Comparison of ENCODE assay signal across 15 mouse cellular contexts in the genomic region with DNA sequence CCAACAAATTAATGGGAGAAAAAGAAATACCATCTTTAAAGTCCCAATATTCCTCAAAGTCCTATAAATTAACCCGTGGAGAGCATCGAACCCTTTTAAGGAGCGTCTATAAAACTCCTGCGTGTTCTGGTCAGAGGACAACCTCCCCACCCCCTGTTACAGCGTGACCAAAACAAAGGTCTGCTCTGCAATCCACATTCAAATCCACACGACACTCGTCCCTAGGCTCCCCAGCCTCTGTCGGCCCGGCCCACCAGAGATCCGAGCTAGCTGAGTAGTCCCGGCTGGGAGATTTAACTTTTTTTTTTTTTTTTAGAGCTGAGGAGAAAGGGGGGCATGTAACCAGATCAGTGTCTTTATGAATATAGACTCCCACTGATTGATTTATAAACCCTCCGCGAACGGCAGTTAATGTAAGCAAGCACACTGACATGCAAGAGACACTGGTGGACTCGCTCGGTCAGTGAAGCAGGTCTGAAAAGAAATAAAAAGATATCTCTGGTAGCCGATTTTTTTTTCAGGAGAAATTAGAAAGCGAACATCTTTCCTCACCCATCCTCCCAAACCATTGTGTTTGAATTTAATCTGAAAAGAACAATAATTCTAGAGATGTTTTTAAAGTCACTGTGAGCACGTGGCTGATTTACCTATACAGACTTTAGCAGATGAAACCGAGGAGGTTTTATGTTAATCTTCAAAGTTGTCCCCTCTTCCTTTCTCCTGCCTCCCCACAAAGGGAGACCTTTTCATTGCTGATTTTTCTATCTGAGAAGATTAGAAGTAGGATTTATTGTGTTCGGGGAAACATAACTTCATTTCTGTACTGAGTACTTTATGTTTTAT. TPM values are rescaled to one million over a fixed set of nuclear protein-coding genes. Genes with fewer than 3 reads are reported as not detected.
DNase-seq lines count a peak whose midpoint lies in the region; ATAC-seq and TF ChIP-seq lines count a peak whose summit lies in the region.
"Had no signal": no experiment of that assay in that cellular context is flagged by ENCODE, and none has a peak within 500 bp of the region (broad histone marks: within the 10 kb centered on the region; RNA-seq: fewer than 3 reads in every experiment).

No protein-coding gene starts in this region.

- DNase-seq in heart, postnatal 0 days (ENCODE audit: low spot score), result no peak
- no peak for DNase-seq in heart, adult 8-10 months (ENCODE audit: low spot score)
- DNase-seq in brain, embryonic 14.5 days (ENCODE audit: low read depth), result peak; percentile 55
- no peak for DNase-seq in adrenal gland, adult 8-10 months
- no peak for DNase-seq in gastrocnemius, postnatal 4 days (ENCODE audit: low spot score in 2 of 2)
- DNase-seq: adrenal gland, adult 2 months; lung, postnatal 14 days; thymus, adult 18-20 months had no signal

- no peak overlapping the region for H3K27ac ChIP-seq in heart, postnatal 0 days (ENCODE audit: low read depth)
- no peak overlapping the region for H3K27ac ChIP-seq in ES-Bruce4 (ENCODE audit: insufficient read depth, low read length)
- H3K27ac ChIP-seq in intestine, embryonic 16.5 days (ENCODE audit: low read length), result no peak overlapping the region
- H3K27ac ChIP-seq: hindbrain, embryonic 14.5 days; neural tube, embryonic 15.5 days had no signal

- H3K27me3 ChIP-seq in heart, postnatal 0 days (ENCODE audit: control insufficient read depth, insufficient read depth, low read length), result peaks cover 89% of the 10 kb centered on the region
- peaks cover 41% of the 10 kb centered on the region for H3K27me3 ChIP-seq in ES-Bruce4 (ENCODE audit: control insufficient read depth, insufficient read depth, low read length, poor library complexity, severe bottlenecking)
- H3K27me3 ChIP-seq in intestine, embryonic 16.5 days (replicated peaks; ENCODE audit: control insufficient read depth, insufficient read depth, low read length), result peaks cover 30% of the 10 kb centered on the region
- H3K27me3 ChIP-seq: CH12.LX had no signal

- 0 out of 2 replicates have a peak overlapping the region, but pooled peaks have one; percentile 7 for H3K4me3 ChIP-seq in heart, postnatal 0 days (ENCODE audit: low read depth, low read length)
- H3K4me3 ChIP-seq in ES-Bruce4 (ENCODE audit: low read depth, low read length), result no peak overlapping the region
- H3K4me3 ChIP-seq in intestine, embryonic 16.5 days (ENCODE audit: low read length), result peak overlapping the region; percentile 38
- H3K4me3 ChIP-seq: neural tube, embryonic 15.5 days had no signal

- WGBS in heart, postnatal 0 days, result 14% methylated on average over 21 of the region's 21 CpGs
- WGBS in intestine, embryonic 16.5 days, result 3% methylated on average over 21 of the region's 21 CpGs

- H3K9ac ChIP-seq in heart, postnatal 0 days (replicated peaks; ENCODE audit: low read depth, low read length), result no peak overlapping the region
- no peak overlapping the region for H3K9ac ChIP-seq in ES-Bruce4 (ENCODE audit: low read depth, poor library complexity, severe bottlenecking)
- peak overlapping the region; percentile 47; the same call in 1 of the 2 replicates for H3K9ac ChIP-seq in intestine, embryonic 16.5 days (ENCODE audit: low read depth, low read length)
- H3K9ac ChIP-seq: hindbrain, embryonic 14.5 days; neural tube, embryonic 15.5 days had no signal

- no peaks in the 10 kb centered on the region for H3K4me1 ChIP-seq in heart, postnatal 0 days (ENCODE audit: control insufficient read depth, insufficient read depth)
- H3K4me1 ChIP-seq in ES-Bruce4 (ENCODE audit: control insufficient read depth, insufficient read depth, low read length), result no peaks in the 10 kb centered on the region
- no peaks in the 10 kb centered on the region for H3K4me1 ChIP-seq in intestine, embryonic 16.5 days (ENCODE audit: control insufficient read depth, insufficient read depth, low read length)

- ATAC-seq in heart, postnatal 0 days (ENCODE audit: insufficient read depth, low read depth), result no peak
- ATAC-seq in intestine, embryonic 16.5 days, result no peak

- no peak for TF ChIP-seq CTCF in heart, postnatal 0 days (IDR thresholded peaks at IDR 0.05; ENCODE audit: low read depth)
- no peak for TF ChIP-seq CTCF in ES-Bruce4 (IDR thresholded peaks at IDR 0.05; ENCODE audit: low read depth, low read length)
- TF ChIP-seq CTCF in brain, embryonic 14.5 days (IDR thresholded peaks at IDR 0.05; ENCODE audit: borderline replicate concordance, extremely low read depth, insufficient read depth, insufficient read length), result no peak

- H3K9me3 ChIP-seq in heart, postnatal 0 days (replicated peaks; ENCODE audit: control insufficient read depth, low read length), result no peaks in the 10 kb centered on the region
- H3K9me3 ChIP-seq in ES-Bruce4 (replicated peaks; ENCODE audit: control insufficient read depth, insufficient read depth, low read length, poor library complexity, severe bottlenecking), result no peaks in the 10 kb centered on the region
- H3K9me3 ChIP-seq in intestine, embryonic 16.5 days (ENCODE audit: control insufficient read depth, low read length), result no peaks in the 10 kb centered on the region
- H3K9me3 ChIP-seq: neural tube, embryonic 15.5 days had no signal

- peak overlapping the region; percentile 30; the same call in 1 of the 2 replicates for H3K4me2 ChIP-seq in heart, postnatal 0 days (ENCODE audit: low read depth, low read length)
- H3K4me2 ChIP-seq in intestine, embryonic 16.5 days (ENCODE audit: low read depth, low read length), result peak overlapping the region; percentile 42
- H3K4me2 ChIP-seq: hindbrain, embryonic 14.5 days; neural tube, embryonic 15.5 days had no signal

- H3K36me3 ChIP-seq in heart, postnatal 0 days (replicated peaks; ENCODE audit: control insufficient read depth, insufficient read depth, low read length), result no peaks in the 10 kb centered on the region
- H3K36me3 ChIP-seq in ES-Bruce4 (ENCODE audit: control insufficient read depth, insufficient read depth, low read length, poor library complexity, severe bottlenecking), result no peaks in the 10 kb centered on the region
- no peaks in the 10 kb centered on the region for H3K36me3 ChIP-seq in intestine, embryonic 16.5 days (ENCODE audit: control insufficient read depth, insufficient read depth, low read length)
- H3K36me3 ChIP-seq: neural tube, embryonic 15.5 days had no signal

- TF ChIP-seq POLR2A in ES-Bruce4 (IDR thresholded peaks at IDR 0.05; ENCODE audit: insufficient read depth, low read length), result no peak
- TF ChIP-seq POLR2A in brain, embryonic 14.5 days (IDR thresholded peaks at IDR 0.05; ENCODE audit: borderline replicate concordance, extremely low read depth, insufficient read depth, insufficient read length, poor library complexity, severe bottlenecking), result no peak

- TF ChIP-seq EP300 in heart, postnatal 0 days (IDR thresholded peaks at IDR 0.05; ENCODE audit: low read depth), result no peak
- TF ChIP-seq EP300 in ES-Bruce4 (IDR thresholded peaks at IDR 0.05; ENCODE audit: insufficient read depth, low read depth, low read length), result peak; percentile 63; the same call in 1 of the 2 replicates

RNA-seq across cellular contexts. Expression of a gene that starts 23.0 kb away (rescaled TPM):
- 3.9 and 4.1 TPM in 2 replicates for total RNA-seq in heart, postnatal 0 days (2014; rRNA removed; ENCODE audit: low replicate concordance)
- 11.7 and 13.0 TPM in 2 replicates for polyA plus RNA-seq in heart, postnatal 0 days (2015; fragmentation: Nextera tagmentation; extraction: Ambion mirVana)
- total RNA-seq in heart, adult 8-10 months (2022), result 1 to 10 TPM in 1 of 4 experiments, under 1 TPM in 3; 0.57 to 1.4 (median 0.69) TPM
- 21.4 and 23.4 TPM in 2 replicates for polyA plus RNA-seq in ES-Bruce4 (2011; ENCODE audit: insufficient read depth, insufficient read length, low read depth, missing spikeins)
- 17.2 and 18.6 TPM in 2 replicates for polyA plus RNA-seq in brain, embryonic 14.5 days (2012; rRNA removed)
- polyA plus RNA-seq in intestine, embryonic 16.5 days (2015; fragmentation: Nextera tagmentation; extraction: Ambion mirVana), result 28.1 and 29.0 TPM in 2 replicates
- total RNA-seq in adrenal gland, adult 8-10 months (2022), result under 1 TPM in 2 of 4 experiments, not detected in 2; 0.12 to 0.31 TPM
- 10 to 100 TPM; 19.0 to 19.6 TPM for total RNA-seq in gastrocnemius, postnatal 4 days (2021)
- total RNA-seq: CH12.LX had no signal
- polyA plus RNA-seq: cortical plate, adult 2 months; liver, adult 2 months had no signal
